Mouse (Mus musculus) lung, adult 2 months (tissue): ENCODE measurements at regions not wholly inside any gene's neighbourhood (a gene's known extent, or its start where the extent isn't known, plus 50 kb on each side); places are given as distances from the start of the nearest gene placed in this dataset.

Source experiments
- DNase-seq: peaks from one replicate; pipeline ENCODE4 v3.0.0; 2022
- H3K4me1 ChIP-seq: fragments of 200-500 bp; 2 replicates; pipeline ENCODE4 v1.6.1; 2011; ENCODE audit warnings: low read length; ENCODE audit not compliant: control insufficient read depth, insufficient read depth
- H3K4me3 ChIP-seq: fragments of 200-500 bp; replicated peaks from 2 replicates; pipeline ENCODE3; 2011; ENCODE audit warnings: low read depth, mild to moderate bottlenecking, control low read depth, low read length; ENCODE audit errors: extremely low read depth
- CTCF ChIP-seq: fragments of 200-500 bp; IDR thresholded peaks from 2 replicates; pipeline ENCODE4 v1.5.1; 2011; ENCODE audit warnings: mild to moderate bottlenecking, low read length, control low read depth; ENCODE audit not compliant: insufficient read depth
- POLR2A ChIP-seq: fragments of 200-500 bp; IDR thresholded peaks from 2 replicates; pipeline ENCODE4 v1.6.1; 2011; ENCODE audit warnings: low read depth, mild to moderate bottlenecking, control low read depth, low read length, borderline replicate concordance; ENCODE audit errors: extremely low read depth
- WGBS: fragments of 180-500 bp; shearing (Covaris S2); methylation state at CpG from one replicate; pipeline ENCODE4 v1.1.7; 2018; 5-methylcytosine and 5-hydroxymethylcytosine counted together

- no peak for TF ChIP-seq CTCF
- TF ChIP-seq POLR2A = no peak
- Histone ChIP-seq H3K4me1 (no peaks in the 10 kb centered on the region), H3K4me3 (no peak overlapping the region)
- 43% methylated on average over 6 of the region's 6 CpGs for WGBS
- DNase-seq = no peak
These were observed 149.3 kb downstream of the Nectin1 start for GRCm38 (mm10) chr9:43893086-43893485.

GRCm38 (mm10) chr9:43899239-43899638, 143.9 kb upstream of the Thy1 start:
- DNase-seq = no peak
- TF ChIP-seq POLR2A (no peak), CTCF (no peak)
- H3K4me3 ChIP-seq = no peak overlapping the region
- WGBS = 43% methylated on average over 4 of the region's 4 CpGs
- no peaks in the 10 kb centered on the region for H3K4me1 ChIP-seq

GRCm38 (mm10) chr9:43908325-43908724, 134.9 kb upstream of the Thy1 start:
- TF ChIP-seq CTCF (no peak), POLR2A (no peak)
- Histone ChIP-seq H3K4me3 (no peak overlapping the region), H3K4me1 (no peaks in the 10 kb centered on the region)
- DNase-seq = no peak
- 66% methylated on average over 4 of the region's 4 CpGs for WGBS

- TF ChIP-seq POLR2A = no peak
- no peak for TF ChIP-seq CTCF
- no peaks in the 10 kb centered on the region for H3K4me1 ChIP-seq
- no peak for DNase-seq
- no peak overlapping the region for H3K4me3 ChIP-seq
- 42% methylated on average over 5 of the region's 5 CpGs for WGBS
These were observed 128.2 kb upstream of the Thy1 start for GRCm38 (mm10) chr9:43915015-43915414.

- no peak overlapping the region for H3K4me3 ChIP-seq
- no peaks in the 10 kb centered on the region for H3K4me1 ChIP-seq
- WGBS = 23% methylated on average over 10 of the region's 10 CpGs
- DNase-seq = no peak
- TF ChIP-seq POLR2A (no peak), CTCF (no peak)
These were observed 125.7 kb upstream of the Thy1 start for GRCm38 (mm10) chr9:43917467-43917866.

- no peaks in the 10 kb centered on the region for H3K4me1 ChIP-seq
- 82% methylated on average over 17 of the region's 17 CpGs for WGBS
- H3K4me3 ChIP-seq = no peak overlapping the region
- TF ChIP-seq POLR2A = no peak
- no peak for TF ChIP-seq CTCF
- DNase-seq = no peak
These were observed 124.2 kb upstream of the Thy1 start for GRCm38 (mm10) chr9:43919010-43919409.

GRCm38 (mm10) chr9:43920053-43920754, 123.0 kb upstream of the Thy1 start:
- peak; percentile 62 for DNase-seq
- no peak overlapping the region for H3K4me3 ChIP-seq
- H3K4me1 ChIP-seq = no peaks in the 10 kb centered on the region
- WGBS = 13% methylated on average over 24 of the region's 24 CpGs
- TF ChIP-seq CTCF = peak; percentile 53
- no peak for TF ChIP-seq POLR2A

- no peak overlapping the region for H3K4me3 ChIP-seq
- no peak for DNase-seq
These were observed 121.0 kb upstream of the Thy1 start for GRCm38 (mm10) chr9:43922231-43922630.

GRCm38 (mm10) chr9:43923088-43923487, 120.1 kb upstream of the Thy1 start:
- Histone ChIP-seq H3K4me1 (no peaks in the 10 kb centered on the region), H3K4me3 (no peak overlapping the region)
- 45% methylated on average over 4 of the region's 4 CpGs for WGBS
- DNase-seq = no peak
- TF ChIP-seq POLR2A (no peak), CTCF (no peak)

More at GRCm38 (mm10) chr9:43922231-43922630, 121.0 kb upstream of the Thy1 start:
- TF ChIP-seq CTCF (no peak), POLR2A (no peak)
- 55% methylated on average over 6 of the region's 6 CpGs for WGBS
- H3K4me1 ChIP-seq = no peaks in the 10 kb centered on the region

GRCm38 (mm10) chr9:43924795-43925194, 118.4 kb upstream of the Thy1 start:
- TF ChIP-seq POLR2A (no peak), CTCF (0 out of 2 replicates have a peak, but pooled peaks have one; percentile 12)
- Histone ChIP-seq H3K4me3 (no peak overlapping the region), H3K4me1 (no peaks in the 10 kb centered on the region)
- no peak for DNase-seq
- WGBS = 33% methylated on average over 15 of the region's 15 CpGs
